Mouse (Mus musculus) midbrain, embryonic 15.5 days (tissue): ENCODE data around the gene Msh3. TPM values are rescaled to one million over a fixed set of nuclear protein-coding genes. Genes with fewer than 3 reads are reported as not detected.

ENCODE experiments used
- ATAC-seq: fragments of 200-750 bp; cut with Nextera tagmentation; replicated peaks from 2 replicates; pipeline ENCODE4 v1.8.0; 2017; ENCODE audit warnings: moderate TSS enrichment
- H3K27ac ChIP-seq: fragments of 300-500 bp; sonication (generic); 2 replicates; pipeline ENCODE4 v1.5.1; 2015; ENCODE audit warnings: mild to moderate bottlenecking, inconsistent platforms
- H3K27me3 ChIP-seq: fragments of 300-500 bp; sonication (generic); replicated peaks from 2 replicates; pipeline ENCODE4 v1.6.1; 2015; ENCODE audit warnings: inconsistent platforms
- H3K36me3 ChIP-seq: fragments of 300-500 bp; sonication (generic); replicated peaks from 2 replicates; pipeline ENCODE4 v1.6.1; 2015; ENCODE audit warnings: inconsistent platforms
- H3K4me1 ChIP-seq: fragments of 300-500 bp; sonication (generic); 2 replicates; pipeline ENCODE4 v1.6.1; 2015; ENCODE audit warnings: inconsistent platforms
- H3K4me2 ChIP-seq: fragments of 300-500 bp; sonication (generic); 2 replicates; pipeline ENCODE4 v1.6.1; 2015; ENCODE audit warnings: inconsistent platforms, mild to moderate bottlenecking, moderate library complexity
- H3K4me3 ChIP-seq: fragments of 300-500 bp; sonication (generic); 2 replicates; pipeline ENCODE4 v1.5.1; 2015; ENCODE audit warnings: mild to moderate bottlenecking, inconsistent platforms
- H3K9ac ChIP-seq: fragments of 300-500 bp; sonication (generic); 2 replicates; pipeline ENCODE4 v1.6.1; 2015; ENCODE audit warnings: mild to moderate bottlenecking, inconsistent platforms
- H3K9me3 ChIP-seq: fragments of 300-500 bp; sonication (generic); 2 replicates; pipeline ENCODE4 v1.6.1; 2016; ENCODE audit warnings: inconsistent platforms
- WGBS: fragments of 180-500 bp; shearing (Covaris S2); methylation state at CpG from one replicate; pipeline ENCODE4 v1.1.7; 2015; ENCODE audit warnings: mixed read lengths; 5-methylcytosine and 5-hydroxymethylcytosine counted together
- polyA plus RNA-seq: library from polyadenylated mRNA; unstranded; fragments of >200 nt; fragmentation: Nextera tagmentation; extraction: Ambion mirVana; gene quantifications from 2 replicates; pipeline ENCODE4 v1.2.1, GENCODE M21; 2015

Gene Msh3
- polyA plus RNA-seq, 1 experiment from 2014 or later = 24.5 TPM

DNA sequence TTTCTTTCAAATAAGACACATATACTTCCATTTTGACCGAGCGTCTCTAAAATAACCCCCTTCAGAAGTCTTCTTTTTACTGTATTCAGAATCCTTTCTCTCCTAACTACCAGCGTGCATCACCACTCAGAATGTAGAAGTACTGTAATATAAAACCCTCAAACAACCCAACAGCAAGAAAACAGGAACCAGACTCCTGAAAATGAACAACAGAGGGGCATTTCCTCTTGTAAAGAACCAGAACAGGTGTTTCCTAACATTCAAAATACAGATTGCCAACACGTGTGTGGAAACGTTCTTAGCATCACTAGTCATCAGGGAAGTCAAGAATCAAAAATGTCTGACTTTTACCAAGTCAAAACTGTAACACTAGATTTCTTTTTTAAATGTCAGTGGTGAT, 34.0 kb downstream of the Msh3 start:
- Histone ChIP-seq H3K27me3 (no peaks in the 10 kb centered on the region), H3K4me3 (no peak overlapping the region), H3K4me1 (no peaks in the 10 kb centered on the region), H3K9me3 (no peaks in the 10 kb centered on the region), H3K4me2 (no peak overlapping the region), H3K36me3 (0 out of 2 replicates have a peak, but pooled peaks cover 9% of the 10 kb centered on the region), H3K27ac (no peak overlapping the region), H3K9ac (no peak overlapping the region)
- no peak for ATAC-seq
- 97% methylated on average over 5 of the region's 5 CpGs for WGBS

DNA sequence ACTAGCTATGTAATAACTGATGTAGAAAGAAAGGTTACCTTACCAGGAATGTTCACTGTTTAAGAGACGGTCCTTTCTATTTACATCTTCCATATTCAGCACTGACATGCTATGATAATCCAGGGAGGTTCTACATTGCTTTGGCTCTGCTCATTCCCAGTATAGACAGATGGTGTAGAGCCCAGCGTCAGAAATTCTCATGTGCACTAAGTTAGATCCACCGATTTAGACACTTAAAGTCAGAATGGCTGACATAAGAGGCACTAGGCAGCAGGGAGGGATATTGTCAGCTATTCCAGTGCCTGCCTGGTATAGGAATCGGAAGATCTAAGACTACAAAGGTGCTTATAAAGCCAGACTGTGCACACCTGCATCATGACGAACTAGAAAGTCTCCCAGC, 40.2 kb downstream of the Msh3 start:
- H3K9me3 ChIP-seq = no peaks in the 10 kb centered on the region
- 0 out of 2 replicates have a peak, but pooled peaks cover 5% of the 10 kb centered on the region for H3K36me3 ChIP-seq
- no peak overlapping the region for H3K27ac ChIP-seq
- no peaks in the 10 kb centered on the region for H3K27me3 ChIP-seq
- no peak for ATAC-seq
- no peak overlapping the region for H3K4me3 ChIP-seq
- H3K4me1 ChIP-seq = no peaks in the 10 kb centered on the region
- 92% methylated on average over 5 of the region's 5 CpGs for WGBS
- H3K4me2 ChIP-seq = no peak overlapping the region
- no peak overlapping the region for H3K9ac ChIP-seq

DNA sequence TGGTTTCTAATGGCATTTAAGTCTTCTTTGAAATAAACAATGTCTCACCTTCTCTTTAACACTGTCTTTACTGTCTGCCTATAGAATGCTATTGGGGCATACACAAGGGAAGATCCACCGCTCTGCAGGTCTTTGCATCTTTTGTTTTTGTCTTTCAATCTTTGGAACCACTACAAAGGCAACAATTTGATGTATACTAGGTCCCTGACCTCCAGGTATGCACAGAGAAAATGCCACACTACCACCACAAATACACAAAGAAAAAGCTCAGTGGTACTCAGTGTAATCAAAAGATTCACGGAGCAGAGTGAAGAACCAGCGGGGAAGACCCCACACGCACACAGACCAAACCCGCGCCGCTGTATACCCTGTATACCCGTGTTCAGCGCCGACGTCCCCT, 49.1 kb downstream of the Msh3 start, which contains the start of gene Gm20379:
TSS of gene Gm20379 (plus strand) at position 301 of the 400 bp plus-strand sequence.
- H3K4me1 ChIP-seq = no peaks in the 10 kb centered on the region
- H3K27me3 ChIP-seq = no peaks in the 10 kb centered on the region
- H3K9ac ChIP-seq = no peak within 1 kb of the TSS
- no peak within 1 kb of the TSS for H3K4me2 ChIP-seq
- no peak for ATAC-seq
- H3K9me3 ChIP-seq = no peaks in the 10 kb centered on the region
- no peak within 1 kb of the TSS for H3K27ac ChIP-seq
- 0 out of 2 replicates have a peak, but pooled peaks cover 7% of the 10 kb centered on the region for H3K36me3 ChIP-seq
- WGBS = 97% methylated on average over 11 of the region's 11 CpGs
- H3K4me3 ChIP-seq = no peak within 1 kb of the TSS

DNA sequence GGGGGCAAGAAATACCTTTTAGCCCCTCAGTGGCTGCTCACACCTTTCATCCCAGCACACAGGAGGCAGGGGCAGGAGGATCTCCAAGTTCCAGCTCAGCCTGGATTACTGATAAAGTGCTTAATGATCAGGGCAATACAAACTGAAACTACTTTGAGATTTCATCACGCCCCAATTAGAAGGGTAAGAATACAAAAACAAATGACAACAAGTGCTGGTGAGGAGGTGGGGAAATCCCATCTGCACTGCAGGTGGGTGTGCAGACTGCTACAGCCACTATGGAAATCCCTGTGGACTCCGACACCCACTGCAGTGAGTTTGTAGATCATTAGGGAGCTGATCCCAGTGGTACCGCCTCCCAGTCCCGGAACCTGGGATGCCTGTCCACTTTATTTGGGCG, 50.5 kb downstream of the Msh3 start:
- Histone ChIP-seq H3K4me2 (no peak overlapping the region), H3K27ac (no peak overlapping the region), H3K9me3 (no peaks in the 10 kb centered on the region), H3K4me1 (no peaks in the 10 kb centered on the region), H3K4me3 (no peak overlapping the region), H3K27me3 (no peaks in the 10 kb centered on the region), H3K9ac (no peak overlapping the region), H3K36me3 (0 out of 2 replicates have a peak, but pooled peaks cover 7% of the 10 kb centered on the region)
- 94% methylated on average over 5 of the region's 5 CpGs for WGBS
- ATAC-seq = no peak

DNA sequence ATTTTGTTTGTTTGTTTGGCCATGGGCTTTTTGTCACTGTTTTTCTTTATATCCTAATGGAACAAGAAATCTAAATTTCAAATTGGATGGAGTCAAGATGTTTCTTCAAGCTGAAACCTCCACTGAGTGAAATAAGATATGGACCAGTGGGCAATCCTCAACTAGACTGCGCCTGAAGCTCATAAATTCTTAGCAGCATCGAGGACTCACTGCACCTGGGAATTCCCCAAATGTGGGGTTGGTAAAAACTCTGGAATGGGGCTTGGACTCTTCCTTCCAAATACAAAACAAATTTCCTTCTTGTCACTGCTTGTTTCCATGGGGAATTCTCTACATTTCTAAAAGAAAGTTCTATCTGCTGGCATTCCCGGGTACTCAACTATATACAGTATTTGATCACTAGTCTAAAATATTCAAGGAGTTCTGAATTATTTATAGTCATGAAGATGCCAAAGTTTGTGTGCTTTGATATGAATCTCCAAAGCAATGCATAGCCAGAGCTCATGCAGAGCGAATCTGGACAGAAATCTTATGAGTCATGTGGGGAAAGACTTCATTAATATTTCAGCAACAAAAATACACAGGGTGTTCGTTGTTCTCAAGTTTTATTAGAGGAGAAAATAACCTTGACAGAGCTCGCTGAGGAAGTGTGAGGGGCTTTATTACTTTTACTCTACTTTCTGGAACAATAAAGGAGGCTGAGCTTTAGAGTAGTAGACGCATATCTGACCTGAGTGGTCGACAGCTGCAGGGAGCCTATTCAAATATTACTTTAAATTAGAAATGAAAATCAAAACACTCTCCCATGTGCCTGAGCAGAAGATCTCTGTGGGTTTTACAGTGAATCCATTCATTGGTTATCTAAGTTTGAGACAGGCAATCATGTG, 51.5 kb downstream of the Msh3 start:
- Histone ChIP-seq H3K36me3 (no peaks in the 10 kb centered on the region), H3K9ac (no peak overlapping the region), H3K9me3 (no peaks in the 10 kb centered on the region), H3K27me3 (no peaks in the 10 kb centered on the region), H3K4me2 (no peak overlapping the region), H3K4me3 (no peak overlapping the region), H3K4me1 (no peaks in the 10 kb centered on the region), H3K27ac (0 out of 2 replicates have a peak overlapping the region, but pooled peaks have one; percentile 8)
- WGBS = 71% methylated on average over 8 of the region's 8 CpGs
- ATAC-seq = peak; percentile 71

DNA sequence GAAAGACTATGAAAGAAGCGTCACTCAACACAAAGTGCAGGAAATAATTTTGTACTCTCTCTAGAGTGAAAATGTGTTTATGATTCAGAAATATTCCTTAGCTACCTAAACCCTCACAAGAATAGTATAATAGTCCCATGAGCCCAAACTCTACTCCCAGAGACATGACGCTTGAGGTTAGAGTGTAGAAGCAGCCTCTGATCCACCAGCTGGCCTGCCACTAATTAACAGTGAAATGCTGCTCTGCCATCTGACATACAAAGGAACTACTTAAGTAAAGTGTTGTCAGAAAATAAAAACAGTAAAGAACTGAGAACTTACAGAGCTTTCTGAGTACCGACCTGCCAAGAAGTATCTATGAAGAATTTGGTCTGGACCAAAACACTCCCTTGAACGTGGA, 52.3 kb downstream of the Msh3 start:
- Histone ChIP-seq H3K4me1 (no peaks in the 10 kb centered on the region), H3K4me2 (no peak overlapping the region), H3K9me3 (no peaks in the 10 kb centered on the region), H3K4me3 (no peak overlapping the region), H3K27me3 (no peaks in the 10 kb centered on the region), H3K27ac (no peak overlapping the region), H3K9ac (no peak overlapping the region), H3K36me3 (no peaks in the 10 kb centered on the region)
- no peak for ATAC-seq
- 87% methylated on average over 4 of the region's 4 CpGs for WGBS

DNA sequence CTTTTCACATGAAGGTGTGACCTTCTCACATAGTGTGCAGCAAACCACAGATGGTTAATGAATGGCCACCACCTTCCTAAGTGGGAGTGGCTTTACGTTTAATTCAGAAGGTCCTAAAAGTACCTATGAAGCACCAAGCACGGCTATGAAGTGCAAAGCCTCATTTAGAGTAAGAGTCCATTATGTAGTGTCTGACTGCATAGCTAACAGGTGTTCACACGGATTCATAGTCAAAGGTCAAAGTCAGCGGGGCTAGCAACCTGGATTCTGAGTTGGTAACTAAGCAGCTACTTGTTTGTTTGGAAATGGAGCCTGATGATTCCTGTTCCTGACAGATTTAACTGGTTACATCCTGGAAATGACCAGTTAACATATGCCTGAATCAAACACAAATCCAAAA, 53.0 kb downstream of the Msh3 start:
- no peaks in the 10 kb centered on the region for H3K4me1 ChIP-seq
- H3K36me3 ChIP-seq = no peaks in the 10 kb centered on the region
- H3K27ac ChIP-seq = no peak overlapping the region
- ATAC-seq = no peak
- H3K27me3 ChIP-seq = no peaks in the 10 kb centered on the region
- no peak overlapping the region for H3K4me3 ChIP-seq
- WGBS = 83% methylated on average over 4 of the region's 4 CpGs
- H3K9ac ChIP-seq = no peak overlapping the region
- H3K4me2 ChIP-seq = no peak overlapping the region
- no peaks in the 10 kb centered on the region for H3K9me3 ChIP-seq

DNA sequence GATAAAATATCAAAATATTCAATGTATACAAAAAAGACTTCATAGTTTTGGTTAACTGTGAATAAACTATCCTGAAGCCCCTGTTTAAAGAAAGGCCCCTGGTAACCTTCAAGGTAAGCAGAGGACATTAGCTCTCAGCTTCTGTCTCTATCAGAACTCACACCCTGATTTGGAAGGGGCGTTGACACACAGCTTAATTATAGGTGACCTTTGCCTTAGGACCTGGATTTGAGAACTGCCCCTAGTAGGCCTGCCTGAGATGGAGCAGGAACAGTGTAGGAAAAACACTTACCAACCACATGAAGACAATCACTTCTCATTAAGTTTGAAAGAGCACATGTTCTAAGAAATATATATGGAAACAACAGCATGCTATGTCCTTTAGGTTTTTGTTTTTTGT, 55.3 kb downstream of the Msh3 start:
- Histone ChIP-seq H3K9ac (no peak overlapping the region), H3K36me3 (peaks cover 3% of the 10 kb centered on the region; the same call in 1 of the 2 replicates), H3K27ac (no peak overlapping the region), H3K4me1 (no peaks in the 10 kb centered on the region), H3K4me3 (no peak overlapping the region), H3K4me2 (no peak overlapping the region), H3K27me3 (no peaks in the 10 kb centered on the region), H3K9me3 (no peaks in the 10 kb centered on the region)
- 81% methylated on average over 1 of the region's 1 CpGs for WGBS
- ATAC-seq = no peak

DNA sequence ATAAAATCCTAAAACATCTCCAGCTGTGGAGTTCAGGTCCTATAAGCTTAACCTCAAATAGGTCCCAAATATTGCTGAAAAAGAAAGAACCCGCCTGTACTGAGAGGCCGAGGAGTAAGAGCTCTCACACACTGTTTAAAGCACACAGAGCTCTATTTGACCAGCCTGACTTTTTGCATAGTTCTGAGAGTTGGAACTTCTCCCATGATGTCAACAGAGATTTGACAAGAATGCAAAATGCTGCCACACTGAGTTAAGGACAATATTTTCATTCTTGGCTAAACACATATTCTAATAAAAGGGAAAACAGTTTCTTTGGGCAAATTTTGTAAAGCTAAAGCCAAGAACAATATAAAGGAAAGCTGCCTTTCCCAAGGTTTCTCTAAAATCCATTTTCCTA, 57.8 kb downstream of the Msh3 start:
- Histone ChIP-seq H3K9ac (no peak overlapping the region), H3K9me3 (no peaks in the 10 kb centered on the region), H3K27ac (no peak overlapping the region), H3K4me3 (no peak overlapping the region), H3K4me2 (no peak overlapping the region), H3K4me1 (no peaks in the 10 kb centered on the region), H3K36me3 (peaks cover 3% of the 10 kb centered on the region; the same call in 1 of the 2 replicates), H3K27me3 (no peaks in the 10 kb centered on the region)
- no peak for ATAC-seq
- 86% methylated on average over 2 of the region's 2 CpGs for WGBS

DNA sequence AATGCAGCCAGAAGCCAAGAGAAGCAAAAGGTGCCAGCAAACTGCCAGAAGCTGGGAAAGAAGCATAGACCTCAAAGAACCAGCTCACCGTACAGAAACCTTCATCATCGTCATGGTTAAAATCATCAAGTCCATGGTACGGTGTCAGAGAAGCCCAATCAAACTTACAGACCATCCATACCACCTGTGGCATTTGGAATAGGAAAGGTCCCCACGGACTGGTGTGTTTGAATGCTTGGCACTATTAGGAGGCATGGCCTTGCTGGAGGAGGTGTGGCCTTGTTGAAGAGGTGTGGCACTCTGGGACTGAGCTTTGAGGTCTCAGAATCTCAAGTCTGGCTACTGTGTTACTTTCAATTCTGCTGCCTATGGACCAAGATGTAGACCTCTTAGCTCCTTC, 58.3 kb downstream of the Msh3 start:
- peaks cover 3% of the 10 kb centered on the region; the same call in 1 of the 2 replicates for H3K36me3 ChIP-seq
- H3K27me3 ChIP-seq = no peaks in the 10 kb centered on the region
- WGBS = 95% methylated on average over 4 of the region's 4 CpGs
- H3K4me2 ChIP-seq = no peak overlapping the region
- H3K9ac ChIP-seq = no peak overlapping the region
- H3K4me3 ChIP-seq = no peak overlapping the region
- H3K27ac ChIP-seq = no peak overlapping the region
- no peaks in the 10 kb centered on the region for H3K4me1 ChIP-seq
- no peak for ATAC-seq
- no peaks in the 10 kb centered on the region for H3K9me3 ChIP-seq

DNA sequence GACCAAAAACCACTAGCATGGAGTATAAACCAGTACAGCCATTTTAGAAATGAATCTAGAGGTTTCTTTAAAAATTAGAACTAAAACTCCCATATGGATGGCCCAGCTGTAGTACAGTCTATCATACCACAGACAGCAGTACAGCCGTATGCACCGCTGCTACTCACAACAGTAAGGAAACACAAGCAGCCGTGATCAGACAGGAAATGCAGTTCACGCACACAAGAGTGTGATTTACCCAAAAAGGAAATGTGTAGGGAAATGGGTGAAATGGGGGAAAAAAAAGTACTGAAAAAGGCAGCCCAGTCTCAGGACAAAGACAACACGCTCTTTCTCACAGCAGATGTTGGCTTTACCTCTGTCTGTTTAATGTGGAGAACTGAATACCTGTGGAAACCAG, 60.9 kb downstream of the Msh3 start:
- Histone ChIP-seq H3K27me3 (no peaks in the 10 kb centered on the region), H3K4me2 (no peak overlapping the region), H3K36me3 (peaks cover 3% of the 10 kb centered on the region; the same call in 1 of the 2 replicates), H3K4me1 (no peaks in the 10 kb centered on the region), H3K27ac (no peak overlapping the region), H3K9me3 (no peaks in the 10 kb centered on the region), H3K4me3 (no peak overlapping the region), H3K9ac (no peak overlapping the region)
- 89% methylated on average over 5 of the region's 5 CpGs for WGBS
- ATAC-seq = no peak

DNA sequence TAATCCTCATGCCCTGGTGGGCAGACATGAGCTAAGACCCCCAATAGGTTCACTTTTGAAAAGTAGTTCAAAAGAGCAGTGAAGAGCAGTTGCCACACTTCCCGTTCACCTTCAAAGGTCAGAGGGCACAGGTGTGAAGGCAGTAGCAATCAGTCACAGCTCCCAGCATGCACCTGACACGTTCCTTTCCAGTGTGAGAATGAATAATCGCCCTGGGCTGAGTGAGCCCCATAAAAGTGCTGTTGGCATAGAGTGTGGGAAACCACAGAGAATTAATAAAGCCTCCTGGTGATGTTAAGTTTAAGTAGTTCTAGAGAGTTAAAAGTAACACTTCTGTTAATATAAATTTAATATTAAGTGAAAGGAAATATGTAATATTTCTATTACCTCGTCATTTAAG, 63.2 kb downstream of the Msh3 start:
- peaks cover 3% of the 10 kb centered on the region; the same call in 1 of the 2 replicates for H3K36me3 ChIP-seq
- WGBS = 81% methylated on average over 4 of the region's 4 CpGs
- H3K4me3 ChIP-seq = no peak overlapping the region
- H3K27me3 ChIP-seq = no peaks in the 10 kb centered on the region
- H3K27ac ChIP-seq = no peak overlapping the region
- no peaks in the 10 kb centered on the region for H3K9me3 ChIP-seq
- H3K9ac ChIP-seq = no peak overlapping the region
- H3K4me2 ChIP-seq = no peak overlapping the region
- no peak for ATAC-seq
- H3K4me1 ChIP-seq = no peaks in the 10 kb centered on the region

DNA sequence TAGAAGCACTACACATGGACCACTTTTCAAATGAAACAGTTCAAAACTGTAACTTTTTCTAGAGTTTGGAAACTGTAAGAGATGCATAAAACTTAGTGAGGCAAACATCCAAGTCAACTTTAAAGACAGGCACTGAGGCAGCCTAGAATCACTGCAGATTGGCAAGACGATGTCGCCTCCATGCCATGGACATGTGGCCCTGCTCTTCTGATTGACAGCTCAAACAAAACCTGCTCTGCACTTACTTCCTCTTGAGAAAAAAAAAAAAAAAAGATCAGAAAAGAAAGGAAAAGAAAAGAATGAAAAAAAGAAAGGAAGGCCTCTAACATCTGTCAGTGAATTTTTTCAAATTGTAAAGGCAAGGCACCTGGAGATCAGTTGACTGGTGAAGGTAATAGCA, 77.8 kb downstream of the Msh3 start:
- no peaks in the 10 kb centered on the region for H3K36me3 ChIP-seq
- no peak overlapping the region for H3K27ac ChIP-seq
- H3K4me3 ChIP-seq = no peak overlapping the region
- no peak overlapping the region for H3K9ac ChIP-seq
- H3K27me3 ChIP-seq = no peaks in the 10 kb centered on the region
- no peak overlapping the region for H3K4me2 ChIP-seq
- no peaks in the 10 kb centered on the region for H3K4me1 ChIP-seq
- H3K9me3 ChIP-seq = no peaks in the 10 kb centered on the region
- WGBS = 83% methylated on average over 2 of the region's 2 CpGs
- ATAC-seq = no peak
